Mouse (Mus musculus) forebrain, embryonic 15.5 days (tissue): Measurements from ENCODE around the gene Fbxl14. TPM values are rescaled to one million over a fixed set of nuclear protein-coding genes. Genes with fewer than 3 reads are reported as not detected.
"Not testable (repeated sequence)": the region's sequence is repeated elsewhere in the genome, so short reads cannot be mapped to it uniquely, and the experiment has no call there.

Experiments used
- ATAC-seq: fragments of 200-750 bp; cut with Nextera tagmentation; replicated peaks from 2 replicates; pipeline ENCODE4 v1.8.0; 2017; ENCODE audit warnings: mild to moderate bottlenecking, moderate TSS enrichment, moderate library complexity
- H3K27ac ChIP-seq: fragments of 300-500 bp; sonication (generic); replicated peaks from 2 replicates; pipeline ENCODE4 v1.5.1; 2015; ENCODE audit warnings: mild to moderate bottlenecking, inconsistent platforms
- H3K27me3 ChIP-seq: fragments of 300-500 bp; sonication (generic); 2 replicates; pipeline ENCODE4 v1.6.1; 2015; ENCODE audit warnings: inconsistent platforms
- H3K36me3 ChIP-seq: fragments of 300-500 bp; sonication (generic); 2 replicates; pipeline ENCODE4 v1.6.1; 2015; ENCODE audit warnings: mild to moderate bottlenecking, inconsistent platforms
- H3K4me1 ChIP-seq: fragments of 300-500 bp; sonication (generic); 2 replicates; pipeline ENCODE4 v1.6.1; 2015; ENCODE audit warnings: inconsistent platforms
- H3K4me2 ChIP-seq: fragments of 300-500 bp; sonication (generic); replicated peaks from 2 replicates; pipeline ENCODE4 v1.6.1; 2015; ENCODE audit warnings: mild to moderate bottlenecking, inconsistent platforms
- H3K4me3 ChIP-seq: fragments of 300-500 bp; sonication (generic); 2 replicates; pipeline ENCODE4 v1.5.1; 2015; ENCODE audit warnings: mild to moderate bottlenecking, inconsistent platforms
- H3K9ac ChIP-seq: fragments of 300-500 bp; sonication (generic); replicated peaks from 2 replicates; pipeline ENCODE4 v1.6.1; 2015; ENCODE audit warnings: mild to moderate bottlenecking, inconsistent platforms
- H3K9me3 ChIP-seq: fragments of 300-500 bp; sonication (generic); 2 replicates; pipeline ENCODE4 v1.6.1; 2016; ENCODE audit warnings: inconsistent platforms
- WGBS: fragments of 180-500 bp; shearing (Covaris S2); methylation state at CpG from one replicate; pipeline ENCODE4 v1.1.7; 2015; ENCODE audit warnings: mixed read lengths; 5-methylcytosine and 5-hydroxymethylcytosine counted together
- polyA plus RNA-seq: library from polyadenylated mRNA; unstranded; fragments of >200 nt; fragmentation: Nextera tagmentation; extraction: Ambion mirVana; gene quantifications from 2 replicates; pipeline ENCODE4 v1.2.1, GENCODE M21; 2015

Gene Fbxl14
- polyA plus RNA-seq, 1 experiment from 2014 or later: 3.7 TPM

- H3K27ac ChIP-seq: no peak overlapping the region
- H3K4me1 ChIP-seq: peaks cover 10% of the 10 kb centered on the region
- WGBS: 89% methylated on average over 4 of the region's 4 CpGs
- H3K4me2 ChIP-seq: no peak overlapping the region
- ATAC-seq: no peak
- no peaks in the 10 kb centered on the region for H3K36me3 ChIP-seq
- no peak overlapping the region for H3K4me3 ChIP-seq
- no peaks in the 10 kb centered on the region for H3K9me3 ChIP-seq
- no peak overlapping the region for H3K9ac ChIP-seq
- H3K27me3 ChIP-seq: no peaks in the 10 kb centered on the region
Measured at GRCm38 (mm10) chr6:119473992-119474391, 5.5 kb upstream of the Fbxl14 start.

- WGBS: 92% methylated on average over 6 of the region's 6 CpGs
- Histone ChIP-seq H3K9me3 (no peaks in the 10 kb centered on the region), H3K4me2 (no peak overlapping the region), H3K9ac (no peak overlapping the region), H3K4me1 (peaks cover 10% of the 10 kb centered on the region), H3K27ac (no peak overlapping the region), H3K4me3 (no peak overlapping the region), H3K36me3 (no peaks in the 10 kb centered on the region), H3K27me3 (no peaks in the 10 kb centered on the region)
- no peak for ATAC-seq
Measured at GRCm38 (mm10) chr6:119475988-119476387, 3.5 kb upstream of the Fbxl14 start.

DNA sequence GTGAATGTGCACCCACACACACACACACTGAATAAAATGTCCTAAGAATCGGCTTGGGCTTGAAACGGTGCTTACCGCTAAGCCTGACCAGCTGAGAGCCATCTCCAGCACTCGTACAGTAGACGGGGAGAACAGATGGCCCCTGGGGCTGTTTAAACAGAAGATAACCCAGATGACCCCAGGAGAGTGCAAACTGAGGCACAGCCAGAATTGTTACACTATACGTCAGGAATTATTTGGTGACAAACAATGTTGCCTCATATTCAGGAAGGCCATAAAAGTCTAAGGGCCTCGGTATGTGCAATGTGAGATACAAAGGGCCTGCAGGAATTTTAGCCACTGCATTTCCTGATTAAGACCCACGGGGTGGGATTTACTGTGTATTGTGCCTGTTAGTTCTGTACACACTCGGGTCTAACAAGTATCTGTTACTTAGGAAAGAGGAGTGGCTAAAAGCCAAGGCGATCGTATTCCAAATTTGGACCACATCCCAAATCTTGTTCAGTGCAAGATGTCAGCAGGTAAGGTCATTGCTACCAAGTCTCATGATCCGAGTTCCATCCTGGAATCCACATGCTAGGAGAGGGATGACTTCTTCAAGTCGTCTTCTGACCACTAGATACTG is 1.7 kb upstream of the Fbxl14 start:
- Histone ChIP-seq H3K9ac (peak overlapping the region; percentile 15; the same call in 1 of the 2 replicates), H3K36me3 (no peaks in the 10 kb centered on the region), H3K27me3 (no peaks in the 10 kb centered on the region), H3K27ac (no peak overlapping the region), H3K4me1 (peaks cover 17% of the 10 kb centered on the region), H3K9me3 (no peaks in the 10 kb centered on the region), H3K4me2 (no peak overlapping the region), H3K4me3 (no peak overlapping the region)
- WGBS: 51% methylated on average over 13 of the region's 13 CpGs
- ATAC-seq: no peak

DNA sequence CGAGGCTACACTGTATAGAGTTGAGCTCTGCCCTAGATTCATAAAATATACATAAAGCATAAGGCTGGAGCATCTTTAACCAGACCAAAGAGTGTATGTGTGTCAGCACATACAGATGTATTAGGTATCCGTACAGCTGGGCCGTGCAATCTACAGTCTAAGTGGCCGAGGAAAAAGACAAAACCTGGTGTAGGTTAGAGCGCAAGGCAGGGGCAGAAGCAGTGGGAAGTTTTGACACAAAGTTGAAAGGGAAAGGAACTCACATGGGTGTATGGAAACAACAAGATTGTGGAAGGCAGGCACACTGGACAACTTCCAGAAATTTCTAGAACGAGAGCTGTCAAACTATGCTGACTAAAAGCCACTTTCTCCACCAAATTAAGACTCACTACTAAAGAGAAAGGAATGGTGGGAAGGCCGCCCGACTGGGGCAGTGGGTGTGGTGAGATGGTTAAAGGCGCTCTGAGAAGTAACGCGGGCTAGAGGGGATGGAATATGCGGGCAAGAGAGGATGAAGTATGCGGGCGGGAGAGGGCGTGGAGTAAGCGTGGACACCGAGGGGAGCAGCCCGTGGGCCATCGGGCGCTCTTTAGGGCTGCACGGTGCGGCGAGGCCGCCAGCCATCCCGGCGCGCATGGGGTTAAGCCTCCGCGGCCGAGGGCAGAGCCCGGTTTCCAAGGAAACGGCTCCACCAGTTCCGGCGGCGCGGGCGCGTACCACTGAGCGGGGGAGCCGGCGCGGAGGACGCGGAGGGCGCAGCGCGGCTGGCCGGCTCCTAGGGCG is 717 bp upstream of the Fbxl14 start:
- no peaks in the 10 kb centered on the region for H3K36me3 ChIP-seq
- peak overlapping the region; percentile 100 for H3K27ac ChIP-seq
- peak; percentile 93 for ATAC-seq
- H3K4me3 ChIP-seq: peak overlapping the region; percentile 69
- peak overlapping the region; percentile 66 for H3K4me2 ChIP-seq
- WGBS: 2% methylated on average over 39 of the region's 49 CpGs
- H3K9me3 ChIP-seq: no peaks in the 10 kb centered on the region
- peak overlapping the region; percentile 95 for H3K9ac ChIP-seq
- H3K4me1 ChIP-seq: peaks cover 27% of the 10 kb centered on the region
- H3K27me3 ChIP-seq: no peaks in the 10 kb centered on the region

DNA sequence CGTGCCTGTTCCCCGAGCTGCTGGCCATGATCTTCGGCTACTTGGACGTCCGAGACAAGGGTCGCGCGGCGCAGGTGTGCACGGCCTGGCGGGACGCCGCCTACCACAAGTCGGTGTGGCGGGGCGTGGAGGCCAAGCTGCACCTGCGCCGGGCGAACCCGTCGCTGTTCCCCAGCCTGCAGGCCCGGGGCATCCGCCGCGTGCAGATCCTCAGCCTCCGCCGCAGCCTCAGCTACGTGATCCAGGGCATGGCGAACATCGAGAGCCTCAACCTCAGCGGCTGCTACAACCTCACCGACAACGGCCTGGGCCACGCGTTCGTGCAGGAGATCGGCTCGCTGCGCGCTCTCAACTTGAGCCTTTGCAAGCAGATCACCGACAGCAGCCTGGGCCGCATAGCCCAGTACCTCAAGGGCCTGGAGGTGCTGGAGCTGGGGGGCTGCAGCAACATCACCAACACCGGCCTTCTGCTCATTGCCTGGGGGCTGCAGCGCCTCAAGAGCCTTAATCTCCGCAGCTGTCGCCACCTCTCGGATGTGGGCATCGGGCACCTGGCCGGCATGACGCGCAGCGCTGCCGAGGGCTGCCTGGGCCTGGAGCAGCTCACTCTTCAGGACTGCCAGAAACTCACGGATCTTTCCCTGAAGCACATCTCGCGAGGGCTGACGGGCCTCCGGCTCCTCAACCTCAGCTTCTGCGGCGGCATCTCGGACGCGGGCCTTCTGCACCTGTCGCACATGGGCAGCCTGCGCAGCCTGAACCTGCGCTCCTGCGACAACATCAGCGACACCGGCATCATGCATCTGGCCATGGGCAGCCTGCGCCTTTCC is 623 bp downstream of the Fbxl14 start:
- Histone ChIP-seq H3K9me3 (no peaks in the 10 kb centered on the region), H3K27ac (peak overlapping the region; percentile 100), H3K27me3 (no peaks in the 10 kb centered on the region), H3K36me3 (peaks cover 8% of the 10 kb centered on the region), H3K4me1 (peaks cover 38% of the 10 kb centered on the region), H3K4me2 (peak overlapping the region; percentile 95), H3K9ac (peak overlapping the region; percentile 95), H3K4me3 (peak overlapping the region; percentile 69)
- peak; percentile 20; the same call in 1 of the 2 replicates for ATAC-seq
- WGBS: under 1% methylated on average over 70 of the region's 70 CpGs

DNA sequence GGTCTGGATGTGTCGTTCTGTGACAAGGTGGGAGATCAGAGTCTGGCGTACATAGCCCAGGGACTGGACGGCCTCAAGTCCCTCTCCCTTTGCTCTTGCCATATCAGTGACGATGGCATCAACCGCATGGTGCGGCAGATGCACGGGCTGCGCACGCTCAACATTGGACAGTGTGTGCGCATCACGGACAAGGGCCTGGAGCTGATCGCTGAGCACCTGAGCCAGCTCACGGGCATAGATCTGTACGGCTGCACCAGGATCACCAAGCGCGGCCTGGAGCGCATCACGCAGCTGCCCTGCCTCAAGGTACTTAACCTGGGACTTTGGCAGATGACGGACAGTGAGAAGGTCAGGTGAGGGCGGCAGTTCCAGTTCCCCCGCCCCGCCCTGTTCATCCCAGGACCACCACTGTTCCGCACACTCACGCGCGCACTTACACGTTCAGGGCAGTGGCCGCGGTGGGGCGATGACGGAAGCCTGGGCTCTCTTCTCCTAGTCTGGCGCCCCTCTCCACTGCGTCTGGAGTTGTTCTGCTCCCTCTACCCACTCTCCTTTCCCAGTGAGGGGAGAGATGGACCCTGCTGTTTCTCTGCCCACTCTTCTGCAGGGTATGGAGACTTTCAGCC is 1.4 kb downstream of the Fbxl14 start:
- H3K4me2 ChIP-seq: peak overlapping the region; percentile 95
- 1% methylated on average over 33 of the region's 33 CpGs for WGBS
- H3K27ac ChIP-seq: peak overlapping the region; percentile 100
- H3K4me1 ChIP-seq: peaks cover 42% of the 10 kb centered on the region
- H3K9me3 ChIP-seq: no peaks in the 10 kb centered on the region
- H3K4me3 ChIP-seq: peak overlapping the region; percentile 69
- H3K27me3 ChIP-seq: no peaks in the 10 kb centered on the region
- ATAC-seq: peak; percentile 15
- H3K36me3 ChIP-seq: peaks cover 9% of the 10 kb centered on the region
- H3K9ac ChIP-seq: peak overlapping the region; percentile 95

- Histone ChIP-seq H3K9ac (peak overlapping the region; percentile 37), H3K4me3 (peak overlapping the region; percentile 69), H3K4me2 (peak overlapping the region; percentile 95), H3K4me1 (peaks cover 42% of the 10 kb centered on the region)
- not testable (repeated sequence) for H3K9me3 ChIP-seq, H3K27me3 ChIP-seq, ATAC-seq, H3K27ac ChIP-seq, H3K36me3 ChIP-seq
- 3% methylated on average over 10 of the region's 10 CpGs for WGBS
Measured at GRCm38 (mm10) chr6:119481741-119482390, 2.4 kb downstream of the Fbxl14 start.

GRCm38 (mm10) chr6:119482958-119483600 is 3.6 kb downstream of the Fbxl14 start:
- Histone ChIP-seq H3K27me3 (no peaks in the 10 kb centered on the region), H3K4me1 (peaks cover 40% of the 10 kb centered on the region)
- WGBS: 21% methylated on average over 16 of the region's 16 CpGs

DNA sequence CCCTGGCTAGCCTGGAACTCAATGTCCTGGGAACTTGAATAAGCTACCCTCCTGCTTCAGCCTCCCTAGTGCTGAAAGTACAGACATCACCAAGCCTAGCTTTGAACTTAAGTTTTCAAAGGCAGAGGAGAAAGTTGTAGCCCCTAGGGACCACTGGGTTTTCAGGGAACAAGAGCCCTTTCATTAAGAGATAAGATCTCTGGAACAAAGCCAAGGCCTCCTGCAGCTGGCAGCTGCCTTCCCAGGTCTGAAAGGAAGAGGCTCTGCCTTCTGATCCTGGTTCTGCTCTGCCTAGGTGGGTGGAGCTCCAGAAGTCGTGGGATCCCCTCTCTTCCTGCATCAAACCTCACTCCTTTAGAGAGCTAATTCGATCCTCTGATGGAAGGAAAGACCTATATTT is 6.0 kb downstream of the Fbxl14 start:
- WGBS: 8% methylated on average over 2 of the region's 2 CpGs
- Histone ChIP-seq H3K4me2 (no peak overlapping the region), H3K4me1 (peaks cover 39% of the 10 kb centered on the region), H3K36me3 (peaks cover 9% of the 10 kb centered on the region), H3K27ac (no peak overlapping the region), H3K4me3 (no peak overlapping the region), H3K9me3 (no peaks in the 10 kb centered on the region), H3K27me3 (no peaks in the 10 kb centered on the region), H3K9ac (no peak overlapping the region)
- ATAC-seq: no peak

More at GRCm38 (mm10) chr6:119482958-119483600, 3.6 kb downstream of the Fbxl14 start:
- H3K4me2 ChIP-seq: peak overlapping the region; percentile 95
- no peaks in the 10 kb centered on the region for H3K9me3 ChIP-seq
- ATAC-seq: peak; percentile 26; the same call in 1 of the 2 replicates
- H3K4me3 ChIP-seq: peak overlapping the region; percentile 69
- H3K27ac ChIP-seq: no peak overlapping the region
- peak overlapping the region; percentile 23 for H3K9ac ChIP-seq
- peaks cover 9% of the 10 kb centered on the region for H3K36me3 ChIP-seq

DNA sequence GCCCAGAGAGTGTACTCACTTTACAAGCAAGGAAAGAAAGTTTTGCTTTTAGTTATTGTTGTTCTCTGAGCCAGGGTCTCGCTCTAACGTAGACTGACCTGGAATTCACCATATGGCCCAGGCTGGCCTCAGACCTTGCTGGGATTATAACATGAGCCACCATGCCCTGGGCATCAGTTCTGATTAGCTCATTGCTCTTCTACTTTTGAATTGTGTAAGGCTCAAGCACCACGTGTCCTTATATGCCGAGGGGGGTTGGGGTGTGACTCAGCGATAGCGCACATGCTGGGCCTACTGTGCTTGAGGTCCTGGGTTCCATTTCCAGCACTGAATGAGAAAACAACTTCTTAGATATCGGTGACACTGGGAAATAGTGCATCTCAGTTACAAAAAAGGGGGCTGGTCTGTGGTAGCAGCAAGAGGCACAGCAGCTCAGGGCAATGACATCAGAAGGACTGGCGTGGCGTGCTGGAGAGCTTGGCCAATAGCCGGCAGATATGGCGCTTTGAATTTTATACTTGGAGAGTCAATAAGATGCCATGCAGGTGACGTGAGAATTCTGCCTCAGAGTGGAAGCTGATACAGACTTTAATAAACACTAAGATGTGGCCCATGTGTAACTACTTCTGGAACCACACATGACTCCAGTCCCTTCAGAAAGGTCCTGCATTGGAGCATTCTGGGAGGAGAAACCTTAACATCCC is 7.1 kb downstream of the Fbxl14 start:
- ATAC-seq: no peak
- peaks cover 9% of the 10 kb centered on the region for H3K36me3 ChIP-seq
- H3K9ac ChIP-seq: no peak overlapping the region
- H3K4me2 ChIP-seq: no peak overlapping the region
- 80% methylated on average over 12 of the region's 12 CpGs for whole genome bisulfite sequencing
- peaks cover 49% of the 10 kb centered on the region for H3K4me1 ChIP-seq
- H3K9me3 ChIP-seq: no peaks in the 10 kb centered on the region
- H3K27me3 ChIP-seq: no peaks in the 10 kb centered on the region
- H3K4me3 ChIP-seq: no peak overlapping the region
- no peak overlapping the region for H3K27ac ChIP-seq
